ENCODE assay signal across 21 mouse cellular contexts in the genomic region with DNA sequence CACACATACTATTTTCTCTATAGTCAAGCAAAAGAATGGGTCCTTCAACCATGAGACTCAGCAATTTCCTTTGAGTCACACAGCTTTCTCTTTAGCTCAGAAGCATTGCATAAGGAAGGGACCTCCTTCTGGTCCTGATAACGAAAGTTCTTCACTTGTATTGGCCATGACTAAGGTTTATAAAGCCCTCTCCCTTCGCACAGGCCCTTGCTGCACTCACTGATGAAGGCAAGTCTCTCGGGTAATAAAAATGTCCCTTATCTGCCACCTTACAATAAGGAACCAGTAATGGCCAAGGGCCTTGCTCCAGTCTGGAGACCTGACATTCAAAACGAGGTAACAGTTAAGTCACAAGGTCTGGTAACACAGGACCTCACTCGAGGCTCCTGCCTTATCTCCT.
DNase-seq lines count a peak whose midpoint lies in the region; ATAC-seq and TF ChIP-seq lines count a peak whose summit lies in the region.
"Had no signal": no experiment of that assay in that cellular context is flagged by ENCODE, and none has a peak within 500 bp of the region (broad histone marks: within the 10 kb centered on the region; RNA-seq: fewer than 3 reads in every experiment).

No protein-coding gene starts in this region.

- H3K9ac ChIP-seq in intestine, embryonic 15.5 days, result no peak overlapping the region
- H3K9ac ChIP-seq in intestine, embryonic 16.5 days (ENCODE audit: low read depth, low read length), result no peak overlapping the region
- H3K9ac ChIP-seq in intestine, postnatal 0 days (ENCODE audit: low read depth, low read length), result no peak overlapping the region
- no peak overlapping the region for H3K9ac ChIP-seq in liver, postnatal 0 days (replicated peaks)

- peak; percentile 73 for ATAC-seq in intestine, embryonic 15.5 days
- peak; percentile 88 for ATAC-seq in intestine, embryonic 16.5 days
- peak; percentile 73 for ATAC-seq in intestine, postnatal 0 days
- no peak for ATAC-seq in liver, postnatal 0 days
- ATAC-seq: activated CD4-positive, CD25-positive, alpha-beta regulatory T cell, adult 4 months; CD4-positive, CD25-positive, alpha-beta regulatory T cell, adult 4 months; Patski had no signal

- no peak overlapping the region for H3K27ac ChIP-seq in intestine, embryonic 15.5 days
- H3K27ac ChIP-seq in intestine, embryonic 16.5 days (ENCODE audit: low read length), result no peak overlapping the region
- H3K27ac ChIP-seq in intestine, postnatal 0 days (ENCODE audit: low read depth, low read length), result no peak overlapping the region
- no peak overlapping the region for H3K27ac ChIP-seq in liver, postnatal 0 days (ENCODE audit: low read depth)
- no peak overlapping the region for H3K27ac ChIP-seq in kidney, adult 2 months (ENCODE audit: insufficient read depth, low read depth, low read length)

- no peak overlapping the region for H3K4me3 ChIP-seq in intestine, embryonic 15.5 days (replicated peaks)
- H3K4me3 ChIP-seq in intestine, embryonic 16.5 days (ENCODE audit: low read length), result no peak overlapping the region
- no peak overlapping the region for H3K4me3 ChIP-seq in intestine, postnatal 0 days (ENCODE audit: low read depth, low read length)
- H3K4me3 ChIP-seq in liver, postnatal 0 days (ENCODE audit: low read depth, low read length), result no peak overlapping the region
- H3K4me3 ChIP-seq in kidney, adult 2 months (ENCODE audit: insufficient read depth, low read depth, low read length), result no peak overlapping the region

- WGBS in intestine, embryonic 15.5 days, result 57% methylated on average over 5 of the region's 5 CpGs
- WGBS in intestine, embryonic 16.5 days, result 63% methylated on average over 5 of the region's 5 CpGs
- 40% methylated on average over 5 of the region's 5 CpGs for WGBS in intestine, postnatal 0 days
- 62% methylated on average over 5 of the region's 5 CpGs for WGBS in liver, postnatal 0 days (ENCODE audit: insufficient replicate concordance)
- 73% methylated on average over 5 of the region's 5 CpGs for WGBS in kidney, adult 2 months

- TF ChIP-seq POLR2A in kidney, adult 2 months (IDR thresholded peaks at IDR 0.05; ENCODE audit: low read depth, low read length), result no peak

- no peak for TF ChIP-seq CTCF in intestine, postnatal 0 days (IDR thresholded peaks at IDR 0.05; ENCODE audit: low read depth)
- TF ChIP-seq CTCF in liver, postnatal 0 days (IDR thresholded peaks at IDR 0.05; ENCODE audit: low read depth), result no peak
- no peak for TF ChIP-seq CTCF in kidney, adult 2 months (conservative IDR thresholded peaks at IDR 0.05; ENCODE audit: insufficient read depth, insufficient read length, low read depth, low read length)

- H3K4me1 ChIP-seq in intestine, embryonic 15.5 days (replicated peaks), result peaks cover 2% of the 10 kb centered on the region; the same call in 1 of the 2 replicates
- 0 out of 2 replicates have a peak, but pooled peaks cover 2% of the 10 kb centered on the region for H3K4me1 ChIP-seq in intestine, embryonic 16.5 days (ENCODE audit: control insufficient read depth, insufficient read depth, low read length)
- no peaks in the 10 kb centered on the region for H3K4me1 ChIP-seq in intestine, postnatal 0 days (replicated peaks; ENCODE audit: control insufficient read depth, insufficient read depth, low read length)
- H3K4me1 ChIP-seq in liver, postnatal 0 days (ENCODE audit: insufficient read depth), result no peaks in the 10 kb centered on the region
- no peaks in the 10 kb centered on the region for H3K4me1 ChIP-seq in kidney, adult 2 months (ENCODE audit: control insufficient read depth, insufficient read depth, low read length)

- no peak for TF ChIP-seq EP300 in liver, postnatal 0 days (IDR thresholded peaks at IDR 0.05; ENCODE audit: low read depth)

- no peak for DNase-seq in liver, postnatal 0 days
- no peak for DNase-seq in kidney, adult 2 months
- no peak for DNase-seq in thymus, adult 18-20 months
- DNase-seq: adrenal gland, adult 2 months; adrenal gland, adult 8-10 months; adrenal gland, postnatal 10 days; adrenal gland, postnatal 14 days; adrenal gland, postnatal 25 days; adrenal gland, postnatal 36 days; B cell, adult 2 months; cerebellum, adult 11 months; cerebellum, adult 11-12 months; cerebellum, adult 18-20 months had no signal

- no peak overlapping the region for H3K4me2 ChIP-seq in intestine, embryonic 15.5 days (replicated peaks)
- H3K4me2 ChIP-seq in intestine, embryonic 16.5 days (ENCODE audit: low read depth, low read length), result no peak overlapping the region
- no peak overlapping the region for H3K4me2 ChIP-seq in intestine, postnatal 0 days (replicated peaks; ENCODE audit: low read depth)
- H3K4me2 ChIP-seq in liver, postnatal 0 days (ENCODE audit: low read depth, low read length), result no peak overlapping the region

- H3K27me3 ChIP-seq in intestine, embryonic 15.5 days (replicated peaks), result no peaks in the 10 kb centered on the region
- H3K27me3 ChIP-seq in intestine, embryonic 16.5 days (replicated peaks; ENCODE audit: control insufficient read depth, insufficient read depth, low read length), result no peaks in the 10 kb centered on the region
- no peaks in the 10 kb centered on the region for H3K27me3 ChIP-seq in intestine, postnatal 0 days (replicated peaks; ENCODE audit: control insufficient read depth, insufficient read depth, low read length)
- H3K27me3 ChIP-seq in liver, postnatal 0 days (ENCODE audit: insufficient read depth, low read length), result no peaks in the 10 kb centered on the region
- H3K27me3 ChIP-seq in kidney, adult 2 months (replicated peaks; ENCODE audit: control insufficient read depth, insufficient read depth, low read length), result no peaks in the 10 kb centered on the region
- H3K27me3 ChIP-seq: CH12.LX, Patski had no signal

- no peaks in the 10 kb centered on the region for H3K9me3 ChIP-seq in intestine, embryonic 15.5 days
- H3K9me3 ChIP-seq in intestine, embryonic 16.5 days (ENCODE audit: control insufficient read depth, low read length), result no peaks in the 10 kb centered on the region
- H3K9me3 ChIP-seq in intestine, postnatal 0 days (ENCODE audit: control insufficient read depth), result no peaks in the 10 kb centered on the region
- no peaks in the 10 kb centered on the region for H3K9me3 ChIP-seq in liver, postnatal 0 days (ENCODE audit: low read length)

- H3K36me3 ChIP-seq in intestine, embryonic 15.5 days, result no peaks in the 10 kb centered on the region
- no peaks in the 10 kb centered on the region for H3K36me3 ChIP-seq in intestine, embryonic 16.5 days (ENCODE audit: control insufficient read depth, insufficient read depth, low read length)
- H3K36me3 ChIP-seq in intestine, postnatal 0 days (ENCODE audit: control insufficient read depth, insufficient read depth), result no peaks in the 10 kb centered on the region
- no peaks in the 10 kb centered on the region for H3K36me3 ChIP-seq in liver, postnatal 0 days (replicated peaks; ENCODE audit: insufficient read depth, low read length)
- H3K36me3 ChIP-seq in kidney, adult 2 months (ENCODE audit: control insufficient read depth, insufficient read depth, low read length), result no peaks in the 10 kb centered on the region
- H3K36me3 ChIP-seq: G1E had no signal
